Mouse (Mus musculus) spleen, adult 2 months (tissue): ENCODE data around the gene Aadat. TPM values are rescaled to one million over a fixed set of nuclear protein-coding genes. Genes with fewer than 3 reads are reported as not detected.

Experiments
- DNase-seq, 2 experiments: peaks; one replicate each; pipeline versions ENCODE4 v3.0.0 to v3.0.0-alpha.2; 2012 to 2021; ENCODE audit warnings: low spot score in 2 of 2, low read depth in 1 of 2
- H3K27ac ChIP-seq: fragments of 200-500 bp; 2 replicates; pipeline ENCODE4 v1.5.1; 2012; ENCODE audit warnings: low read length, inconsistent platforms; ENCODE audit not compliant: insufficient read depth
- H3K27me3 ChIP-seq: fragments of 200-500 bp; 2 replicates; pipeline ENCODE4 v1.6.1; 2012; ENCODE audit warnings: mild to moderate bottlenecking, moderate library complexity, low read length, inconsistent platforms; ENCODE audit not compliant: control insufficient read depth, insufficient read depth
- H3K36me3 ChIP-seq: fragments of 200-500 bp; 2 replicates; pipeline ENCODE4 v1.6.1; 2012; ENCODE audit warnings: mild to moderate bottlenecking, low read length, inconsistent platforms; ENCODE audit not compliant: control insufficient read depth, insufficient read depth
- H3K4me1 ChIP-seq: fragments of 200-500 bp; 2 replicates; pipeline ENCODE4 v1.6.1; 2011; ENCODE audit warnings: inconsistent platforms; ENCODE audit not compliant: control insufficient read depth, insufficient read depth, insufficient read length
- H3K4me3 ChIP-seq: fragments of 200-500 bp; 2 replicates; pipeline ENCODE4 v1.5.1; 2011; ENCODE audit warnings: mild to moderate bottlenecking, inconsistent platforms; ENCODE audit not compliant: insufficient read depth, insufficient read length; ENCODE audit errors: extremely low read depth
- CTCF ChIP-seq: fragments of 200-500 bp; IDR thresholded peaks from 2 replicates; pipeline ENCODE4 v1.5.1; 2011; ENCODE audit warnings: mild to moderate bottlenecking, inconsistent platforms; ENCODE audit not compliant: insufficient read depth, insufficient read length, insufficient replicate concordance; ENCODE audit errors: extremely low read depth
- POLR2A ChIP-seq: fragments of 200-500 bp; IDR thresholded peaks from 2 replicates; pipeline ENCODE4 v1.6.1; 2011; ENCODE audit warnings: low read depth, low read length, inconsistent platforms
- WGBS: fragments of 180-500 bp; shearing (Covaris S2); methylation state at CpG from one replicate; pipeline ENCODE4 v1.1.7; 2018; 5-methylcytosine and 5-hydroxymethylcytosine counted together
- polyA plus RNA-seq: library from polyadenylated mRNA; depleted of rRNA; stranded (reverse); fragments of >200 nt; gene quantifications from 2 replicates; pipeline ENCODE4 v1.2.3, GENCODE M21; 2012; rRNA removed

The Aadat gene
- polyA plus RNA-seq, 1 experiment, result 0.29 TPM

DNA sequence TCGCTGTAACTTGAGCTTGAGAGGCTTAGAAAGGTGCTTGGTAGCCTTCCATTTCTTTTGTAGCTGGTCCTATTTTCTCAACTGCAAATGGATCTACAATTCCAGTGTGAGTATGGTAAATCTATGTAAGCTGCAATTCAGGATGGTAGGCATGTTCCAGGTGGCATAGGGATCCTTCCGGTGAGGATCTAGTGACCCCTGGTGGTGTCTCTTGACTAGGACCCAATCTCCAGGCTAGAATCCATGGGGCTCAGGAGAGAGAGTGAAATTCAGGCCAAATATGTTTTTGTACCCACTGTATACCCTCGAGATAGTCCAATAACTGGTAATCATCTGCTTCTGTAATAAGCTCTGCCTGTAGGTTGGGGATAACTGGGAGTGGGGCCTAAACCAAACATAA, 89.0 kb downstream of the Aadat start:
- H3K4me1 ChIP-seq, result no peaks in the 10 kb centered on the region
- H3K27ac ChIP-seq, result no peak overlapping the region
- DNase-seq, result no peak
- H3K36me3 ChIP-seq, result no peaks in the 10 kb centered on the region
- no peak overlapping the region for H3K4me3 ChIP-seq
- TF ChIP-seq CTCF, result no peak
- no peak for TF ChIP-seq POLR2A
- WGBS, result 82% methylated on average over 3 of the region's 3 CpGs
- H3K27me3 ChIP-seq, result no peaks in the 10 kb centered on the region

Other genes with a start within 250 kb of the Aadat start
- not detected in 2 replicates for gene Gm10283, start 2.7 kb upstream of the Aadat start, polyA plus RNA-seq
- 0.53 and 0.82 TPM in 2 replicates for gene Mfap3l, start 126.9 kb downstream of the Aadat start, polyA plus RNA-seq